Mouse (Mus musculus) C2C12 (cell line): ENCODE results near the gene Sapcd1.

Experiments
- CEBPB ChIP-seq: IDR thresholded peaks from one replicate; pipeline ENCODE4 v1.6.1; 2011; ENCODE audit warnings: low read depth, mild to moderate bottlenecking, control low read depth, moderate library complexity
- CTCF ChIP-seq: IDR thresholded peaks from one replicate; pipeline ENCODE4 v1.5.1; 2011; ENCODE audit not compliant: control insufficient read depth, insufficient read depth, insufficient read length
- FOSL1 ChIP-seq: IDR thresholded peaks from one replicate; pipeline ENCODE4 v1.8.0; 2011; ENCODE audit warnings: mild to moderate bottlenecking, low read length; ENCODE audit not compliant: poor library complexity, insufficient read depth, severe bottlenecking
- MAX ChIP-seq: IDR thresholded peaks from one replicate; pipeline ENCODE4 v1.6.1; 2011; ENCODE audit warnings: mild to moderate bottlenecking, control low read depth
- USF1 ChIP-seq: IDR thresholded peaks from one replicate; pipeline ENCODE4 v1.6.1; 2011; ENCODE audit warnings: low read depth, mild to moderate bottlenecking, control low read depth, moderate library complexity

DNA sequence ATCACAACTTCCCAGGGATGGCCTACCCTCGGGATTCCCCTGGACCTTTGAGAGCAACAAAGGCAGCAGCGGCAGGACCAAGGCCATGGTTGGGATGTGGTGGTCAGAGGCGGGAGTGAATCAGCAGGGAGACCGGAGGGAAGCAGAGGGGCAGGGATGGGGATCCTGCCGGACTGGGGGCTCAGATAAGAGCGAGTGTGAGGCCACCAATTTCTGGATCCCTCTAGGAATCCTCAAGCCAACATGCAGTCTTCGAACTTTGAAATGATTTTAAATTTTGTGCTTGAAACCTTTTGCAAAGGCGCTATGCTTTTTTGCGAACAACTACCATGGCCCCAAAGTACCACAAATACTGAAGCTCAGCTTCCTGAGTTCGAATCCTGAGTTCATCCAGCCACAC, 38.3 kb upstream of the Sapcd1 start, which contains the start of gene Mpig6b:
- TF ChIP-seq CTCF (no peak), FOSL1 (no peak), CEBPB (no peak), USF1 (no peak), MAX (no peak)
